Comparison of ENCODE assay signal across 28 mouse cellular contexts in the genomic region with DNA sequence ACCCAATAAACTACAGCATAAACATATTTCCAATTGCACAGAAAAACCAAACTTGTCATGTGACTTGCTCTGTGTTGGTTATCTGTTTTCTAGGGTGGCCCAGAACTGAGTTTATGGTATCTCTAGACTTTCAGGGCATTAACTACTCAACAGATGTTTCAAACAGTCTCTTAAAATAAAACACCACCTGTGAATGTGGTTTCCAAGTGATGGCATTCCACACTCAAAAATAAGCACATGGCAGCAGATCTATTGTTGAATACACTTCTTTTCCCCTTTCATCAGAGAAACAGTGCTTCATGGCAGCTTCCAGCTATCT. TPM values are rescaled to one million over a fixed set of nuclear protein-coding genes. Genes with fewer than 3 reads are reported as not detected.
DNase-seq lines count a peak whose midpoint lies in the region; ATAC-seq and TF ChIP-seq lines count a peak whose summit lies in the region.
"Had no signal": no experiment of that assay in that cellular context is flagged by ENCODE, and none has a peak within 500 bp of the region (broad histone marks: within the 10 kb centered on the region; RNA-seq: fewer than 3 reads in every experiment).

No protein-coding gene starts in this region.

- no peaks in the 10 kb centered on the region for H3K9me3 ChIP-seq in liver, embryonic 11.5 days (ENCODE audit: control insufficient read depth, low read length)
- no peaks in the 10 kb centered on the region for H3K9me3 ChIP-seq in liver, embryonic 14.5 days (ENCODE audit: control insufficient read depth, low read length)
- H3K9me3 ChIP-seq: embryonic facial prominence, embryonic 12.5 days; heart, embryonic 13.5 days; limb, embryonic 13.5 days; midbrain, embryonic 15.5 days had no signal

- no peak overlapping the region for H3ac ChIP-seq in myocyte (ENCODE audit: control insufficient read depth, insufficient read length)

- no peaks in the 10 kb centered on the region for H3K79me2 ChIP-seq in myocyte (ENCODE audit: control insufficient read depth, insufficient read depth)

- TF ChIP-seq CTCF in liver, embryonic 14.5 days (IDR thresholded peaks at IDR 0.05; ENCODE audit: low read depth): no peak
- no peak for TF ChIP-seq CTCF in kidney, adult 2 months (conservative IDR thresholded peaks at IDR 0.05; ENCODE audit: insufficient read depth, insufficient read length, low read depth, low read length)

- no peak overlapping the region for H3K27ac ChIP-seq in liver, embryonic 11.5 days (ENCODE audit: low read depth, low read length)
- H3K27ac ChIP-seq in liver, embryonic 14.5 days: no peak overlapping the region
- no peak overlapping the region for H3K27ac ChIP-seq in kidney, adult 2 months (ENCODE audit: insufficient read depth, low read depth, low read length)
- H3K27ac ChIP-seq: embryonic facial prominence, embryonic 12.5 days; heart, embryonic 13.5 days; hindbrain, embryonic 14.5 days; limb, embryonic 13.5 days; midbrain, embryonic 15.5 days; stomach, postnatal 0 days had no signal

- no peak for TF ChIP-seq POLR2A in myocyte (IDR thresholded peaks at IDR 0.05; ENCODE audit: insufficient read length, low read depth)
- no peak for TF ChIP-seq POLR2A in kidney, adult 2 months (IDR thresholded peaks at IDR 0.05; ENCODE audit: low read depth, low read length)

- peaks cover 2% of the 10 kb centered on the region; the same call in 1 of the 2 replicates for H3K27me3 ChIP-seq in liver, embryonic 11.5 days (replicated peaks; ENCODE audit: control insufficient read depth, insufficient read depth, low read length)
- peaks cover 7% of the 10 kb centered on the region for H3K27me3 ChIP-seq in liver, embryonic 14.5 days (ENCODE audit: control insufficient read depth, insufficient read depth, low read length)
- H3K27me3 ChIP-seq in myocyte (ENCODE audit: control insufficient read depth, insufficient read depth, insufficient read length): no peaks in the 10 kb centered on the region
- H3K27me3 ChIP-seq in kidney, adult 2 months (replicated peaks; ENCODE audit: control insufficient read depth, insufficient read depth, low read length): no peaks in the 10 kb centered on the region
- H3K27me3 ChIP-seq: embryonic facial prominence, embryonic 12.5 days; heart, embryonic 13.5 days; limb, embryonic 13.5 days; midbrain, embryonic 15.5 days had no signal

- H3K4me1 ChIP-seq in liver, embryonic 11.5 days (replicated peaks; ENCODE audit: control insufficient read depth, insufficient read depth, low read length): peaks cover 2% of the 10 kb centered on the region; the same call in 1 of the 2 replicates
- H3K4me1 ChIP-seq in liver, embryonic 14.5 days (replicated peaks; ENCODE audit: control insufficient read depth in 2 of 2, insufficient read depth in 2 of 2, low read length in 1 of 2): peaks cover 4 to 7% of the 10 kb centered on the region in 2 experiments; a peak in 3 of 4 replicates
- no peaks in the 10 kb centered on the region for H3K4me1 ChIP-seq in kidney, adult 2 months (ENCODE audit: control insufficient read depth, insufficient read depth, low read length)

- H3K36me3 ChIP-seq in liver, embryonic 11.5 days (ENCODE audit: control insufficient read depth, insufficient read depth, low read length): no peaks in the 10 kb centered on the region
- no peaks in the 10 kb centered on the region; the same call in 1 of the 2 replicates for H3K36me3 ChIP-seq in liver, embryonic 14.5 days (replicated peaks; ENCODE audit: control insufficient read depth, insufficient read depth, low read depth)
- peaks cover 24% of the 10 kb centered on the region for H3K36me3 ChIP-seq in myocyte (ENCODE audit: control insufficient read depth, insufficient read depth)
- peaks cover 2% of the 10 kb centered on the region; the same call in 1 of the 2 replicates for H3K36me3 ChIP-seq in kidney, adult 2 months (ENCODE audit: control insufficient read depth, insufficient read depth, low read length)

- ATAC-seq in liver, embryonic 11.5 days (replicated peaks; ENCODE audit: low FRiP score): peak; percentile 38; the same call in 1 of the 2 replicates
- peak; percentile 53; the same call in 1 of the 2 replicates for ATAC-seq in liver, embryonic 14.5 days (ENCODE audit: insufficient read depth)
- ATAC-seq: forebrain, embryonic 16.5 days; intestine, postnatal 0 days; lung, postnatal 0 days; midbrain, embryonic 15.5 days had no signal

- no peak overlapping the region for H3K9ac ChIP-seq in liver, embryonic 11.5 days (ENCODE audit: low read depth, low read length)
- H3K9ac ChIP-seq in liver, embryonic 14.5 days (replicated peaks): no peak overlapping the region
- H3K9ac ChIP-seq: embryonic facial prominence, embryonic 12.5 days; heart, embryonic 13.5 days; hindbrain, embryonic 14.5 days; limb, embryonic 13.5 days; midbrain, embryonic 15.5 days had no signal

- TF ChIP-seq EP300 in liver, embryonic 14.5 days (IDR thresholded peaks at IDR 0.05; ENCODE audit: low read depth): peak; percentile 73

- no peak overlapping the region for H3K4me3 ChIP-seq in liver, embryonic 11.5 days (ENCODE audit: low read depth, low read length)
- no peak overlapping the region for H3K4me3 ChIP-seq in liver, embryonic 14.5 days (ENCODE audit: insufficient read depth in 1 of 2, low read depth in 2 of 2, low read length in 2 of 2)
- no peak overlapping the region for H3K4me3 ChIP-seq in myocyte
- no peak overlapping the region for H3K4me3 ChIP-seq in kidney, adult 2 months (ENCODE audit: insufficient read depth, low read depth, low read length)
- H3K4me3 ChIP-seq: embryonic facial prominence, embryonic 12.5 days; heart, embryonic 13.5 days; limb, embryonic 13.5 days; midbrain, embryonic 15.5 days had no signal

- H3K4me2 ChIP-seq in liver, embryonic 11.5 days: no peak overlapping the region
- H3K4me2 ChIP-seq in liver, embryonic 14.5 days (ENCODE audit: low read depth): no peak overlapping the region
- peak overlapping the region; percentile 10 for H3K4me2 ChIP-seq in myocyte (ENCODE audit: low read depth)
- H3K4me2 ChIP-seq: embryonic facial prominence, embryonic 12.5 days; heart, embryonic 13.5 days; hindbrain, embryonic 14.5 days; limb, embryonic 13.5 days; midbrain, embryonic 15.5 days had no signal

- DNase-seq in liver, embryonic 11.5 days (ENCODE audit: low spot score): no peak
- DNase-seq in liver (no peak), adipocyte (ENCODE audit: low spot score) (no peak)
- DNase-seq in c-Kit-positive CD71-positive TER-119-negative erythroid progenitor cells, embryonic 14.5 days (ENCODE audit: low read depth): peak; percentile 21
- peak in 2 of 3 experiments; percentile 10 to 13 for DNase-seq in liver, embryonic 14.5 days (ENCODE audit: low read depth in 3 of 3, low spot score in 3 of 3)
- DNase-seq in adrenal gland, postnatal 4 days (ENCODE audit: low spot score in 2 of 2): no peak
- no peak for DNase-seq in kidney, adult 2 months
- DNase-seq: adrenal gland, adult 2 months; cerebellum, adult 11 months; cerebellum, adult 9-10 months; cerebellum, postnatal 36 days; embryo, embryonic 11 days; heart, postnatal 10 days; kidney, postnatal 25 days; lung, adult 18-20 months; lung, postnatal 4 days; right cerebral cortex, postnatal 25 days; spleen, adult 18-20 months had no signal

TF ChIP-seq in myocyte, 11 proteins besides CTCF, POLR2A, EP300 and RAD21:
- TF ChIP-seq POLR2AphosphoS2 (IDR thresholded peaks at IDR 0.05; ENCODE audit: insufficient read length, low read depth) (no peak), SRF (IDR thresholded peaks at IDR 0.05; ENCODE audit: control insufficient read depth, insufficient read length, low read depth) (no peak), E2F4 (IDR thresholded peaks at IDR 0.05; ENCODE audit: insufficient read depth) (no peak), MAX (IDR thresholded peaks at IDR 0.05; ENCODE audit: low read depth) (no peak), TCF12 (IDR thresholded peaks at IDR 0.05; ENCODE audit: insufficient read depth, poor library complexity, severe bottlenecking) (no peak), REST (IDR thresholded peaks at IDR 0.05; ENCODE audit: insufficient read depth, insufficient read length) (no peak), USF1 (IDR thresholded peaks at IDR 0.05; ENCODE audit: low read depth) (peak; percentile 44), CEBPB (IDR thresholded peaks at IDR 0.05; ENCODE audit: insufficient read depth, poor library complexity, severe bottlenecking) (no peak), MYOD1 (IDR thresholded peaks at IDR 0.05; ENCODE audit: control insufficient read depth in 1 of 3, insufficient read length in 2 of 3, low read depth in 2 of 3) (no peak), MYOG (IDR thresholded peaks at IDR 0.05; ENCODE audit: control insufficient read depth in 1 of 3, insufficient read depth in 1 of 3, insufficient read length in 2 of 3, low read depth in 2 of 3) (peak in 1 of 3 experiments; percentile 38)

RNA-seq across cellular contexts. Expression of gene Shc4, which starts 12.0 kb away (rescaled TPM):
- polyA plus RNA-seq in liver, embryonic 11.5 days (2014; fragmentation: Nextera tagmentation; extraction: Ambion mirVana): 0.71 and 0.77 TPM in 2 replicates
- 0.52 and 0.60 TPM in 2 replicates for polyA plus RNA-seq in liver, embryonic 14.5 days (2012; rRNA removed)
- 0.50 and 0.58 TPM in 2 replicates for polyA plus RNA-seq in liver, embryonic 14.5 days (2014; fragmentation: Nextera tagmentation; extraction: Ambion mirVana)
- polyA plus RNA-seq in myocyte (2012; fragmentation: generic; extraction: Trizol): 0.49 TPM
- 1 to 10 TPM; 5.4 to 6.0 TPM for total RNA-seq in adrenal gland, postnatal 4 days (2021)
- polyA plus RNA-seq in kidney, adult 2 months (2012; rRNA removed): 0.20 and 0.22 TPM in 2 replicates

RNA-seq across cellular contexts. Expression of gene Secisbp2l, which starts 46.7 kb away (rescaled TPM):
- 11.3 and 11.7 TPM in 2 replicates for polyA plus RNA-seq in liver, embryonic 11.5 days (2014; fragmentation: Nextera tagmentation; extraction: Ambion mirVana)
- 1.7 and 2.5 TPM in 2 replicates for polyA plus RNA-seq in liver, embryonic 14.5 days (2012; rRNA removed)
- 3.7 and 4.6 TPM in 2 replicates for polyA plus RNA-seq in liver, embryonic 14.5 days (2014; fragmentation: Nextera tagmentation; extraction: Ambion mirVana)
- polyA plus RNA-seq in myocyte (2012; fragmentation: generic; extraction: Trizol): 8.4 TPM
- 10 to 100 TPM; 58.5 TPM for total RNA-seq in adrenal gland, postnatal 4 days (2021)
- 12.6 and 14.6 TPM in 2 replicates for polyA plus RNA-seq in kidney, adult 2 months (2012; rRNA removed)

Comparison
In these comparisons a context has a peak if more than half of its experiments do, and no peak if none do; other contexts are left out.
1. DNase-seq: peak in c-Kit-positive CD71-positive TER-119-negative erythroid progenitor cells, embryonic 14.5 days (single experiment) and liver, embryonic 14.5 days (2 of 3); none in liver, embryonic 11.5 days (single experiment), liver (single experiment), adipocyte (single experiment), adrenal gland, postnatal 4 days (0 of 2) and kidney, adult 2 months (single experiment).